Mouse (Mus musculus) cerebellum, adult 9-11 months (tissue): Measurements from ENCODE around the gene Fam43b.

Source experiments
- DNase-seq: peaks from one replicate; pipeline ENCODE4 v3.0.0; 2022

The Fam43b gene

GRCm38 (mm10) chr4:138393703-138394102, 2.6 kb downstream of the Fam43b start:
- no peak for DNase-seq

GRCm38 (mm10) chr4:138383789-138384188, 12.5 kb downstream of the Fam43b start:
- no peak for DNase-seq

GRCm38 (mm10) chr4:138382462-138382861, 13.9 kb downstream of the Fam43b start:
- no peak for DNase-seq

- no peak for DNase-seq
Observed at GRCm38 (mm10) chr4:138380132-138380689, 16.1 kb downstream of the Fam43b start.

- DNase-seq = peak; percentile 88
Observed at GRCm38 (mm10) chr4:138379091-138379840, 17.1 kb downstream of the Fam43b start.

- no peak for DNase-seq
Observed at GRCm38 (mm10) chr4:138377526-138377925, 18.8 kb downstream of the Fam43b start.

GRCm38 (mm10) chr4:138375117-138375516, 21.2 kb downstream of the Fam43b start:
- DNase-seq = no peak

GRCm38 (mm10) chr4:138370996-138371516, 25.3 kb downstream of the Fam43b start:
- DNase-seq = no peak

- no peak for DNase-seq
Observed at GRCm38 (mm10) chr4:138368498-138369260, 27.6 kb downstream of the Fam43b start.

GRCm38 (mm10) chr4:138367641-138368497, 28.5 kb downstream of the Fam43b start, which contains the start of gene Cda:
Gene Cda, minus strand, starts transcription at chr4:138367992.
- peak; percentile 85 for DNase-seq

GRCm38 (mm10) chr4:138366561-138366960, 29.8 kb downstream of the Fam43b start:
- DNase-seq = no peak

- DNase-seq = no peak
Observed at GRCm38 (mm10) chr4:138363511-138363910, 32.8 kb downstream of the Fam43b start.

- DNase-seq = no peak
Observed at GRCm38 (mm10) chr4:138362883-138363282, 33.4 kb downstream of the Fam43b start.

- peak; percentile 72 for DNase-seq
Observed at GRCm38 (mm10) chr4:138361370-138361821, 34.9 kb downstream of the Fam43b start.

- DNase-seq = no peak
Observed at GRCm38 (mm10) chr4:138358176-138358575, 38.2 kb downstream of the Fam43b start.

GRCm38 (mm10) chr4:138356551-138356950, 39.8 kb downstream of the Fam43b start:
- DNase-seq = no peak

- no peak for DNase-seq
Observed at GRCm38 (mm10) chr4:138356141-138356540, 40.2 kb downstream of the Fam43b start.

- DNase-seq = no peak
Observed at GRCm38 (mm10) chr4:138355496-138355895, 40.8 kb downstream of the Fam43b start.

- no peak for DNase-seq
Observed at GRCm38 (mm10) chr4:138353438-138354171, 42.7 kb downstream of the Fam43b start.

GRCm38 (mm10) chr4:138352692-138353091, 43.6 kb downstream of the Fam43b start:
- no peak for DNase-seq

- DNase-seq = no peak
Observed at GRCm38 (mm10) chr4:138351821-138352220, 44.5 kb downstream of the Fam43b start.

- DNase-seq = no peak
Observed at GRCm38 (mm10) chr4:138348716-138349115, 47.6 kb downstream of the Fam43b start.
